Mouse (Mus musculus) megakaryocyte, embryonic 14.5 days (primary cell): ENCODE data around the gene Scaf8. TPM values are rescaled to one million over a fixed set of nuclear protein-coding genes. Genes with fewer than 3 reads are reported as not detected.
"Not testable (repeated sequence)": the region's sequence is repeated elsewhere in the genome, so short reads cannot be mapped to it uniquely, and the experiment has no call there.

Experiments used
- H3K27me3 ChIP-seq: replicated peaks from 2 replicates; pipeline ENCODE3; 2012; ENCODE audit warnings: inconsistent platforms
- H3K36me3 ChIP-seq: replicated peaks from 2 replicates; pipeline ENCODE3; 2012; ENCODE audit warnings: low read length, inconsistent platforms, mixed read lengths
- H3K4me1 ChIP-seq: 2 replicates; pipeline ENCODE4 v1.6.1; 2012; ENCODE audit warnings: inconsistent platforms
- H3K4me3 ChIP-seq: replicated peaks from 2 replicates; pipeline ENCODE3; 2012; ENCODE audit warnings: moderate library complexity, mild to moderate bottlenecking, inconsistent platforms
- H3K9me3 ChIP-seq: 2 replicates; pipeline ENCODE4 v1.6.1; 2012; ENCODE audit warnings: inconsistent platforms
- FLI1 ChIP-seq: IDR thresholded peaks from 2 replicates; pipeline ENCODE4 v1.6.1; 2012; ENCODE audit warnings: low read length, inconsistent platforms, mixed read lengths
- GATA1 ChIP-seq: IDR thresholded peaks from 3 replicates; pipeline ENCODE4 v1.6.1; 2012; ENCODE audit warnings: mixed read lengths, low read length, inconsistent platforms, borderline replicate concordance
- polyA plus RNA-seq: library from polyadenylated mRNA; stranded (reverse); fragments of >175 nt; gene quantifications from 2 replicates; pipeline ENCODE4 v1.2.3, GENCODE M21; 2012; ENCODE audit warnings: low replicate concordance; ENCODE audit not compliant: insufficient read depth

Scaf8 gene
- polyA plus RNA-seq, 1 experiment = 4.5 TPM

GRCm38 (mm10) chr17:3157016-3157415 lies 42.2 kb downstream of the Scaf8 start:
- H3K36me3 ChIP-seq = peaks cover 81% of the 10 kb centered on the region
- TF ChIP-seq GATA1 = no peak
- TF ChIP-seq FLI1 = no peak

GRCm38 (mm10) chr17:3162905-3163304 lies 48.1 kb downstream of the Scaf8 start:
- H3K4me3 ChIP-seq = no peak overlapping the region
- H3K27me3 ChIP-seq = no peaks in the 10 kb centered on the region
- H3K9me3 ChIP-seq = no peaks in the 10 kb centered on the region
- TF ChIP-seq FLI1 (no peak), GATA1 (no peak)
- peaks cover 4% of the 10 kb centered on the region for H3K4me1 ChIP-seq
- peaks cover 81% of the 10 kb centered on the region for H3K36me3 ChIP-seq

More at GRCm38 (mm10) chr17:3157016-3157415, 42.2 kb downstream of the Scaf8 start:
- no peak overlapping the region for H3K4me3 ChIP-seq
- H3K9me3 ChIP-seq = no peaks in the 10 kb centered on the region
- H3K27me3 ChIP-seq = no peaks in the 10 kb centered on the region
- H3K4me1 ChIP-seq = peaks cover 45% of the 10 kb centered on the region

- H3K27me3 ChIP-seq, H3K4me3 ChIP-seq, H3K9me3 ChIP-seq: not testable (repeated sequence)
- peaks cover 56% of the 10 kb centered on the region for H3K36me3 ChIP-seq
- peaks cover 41% of the 10 kb centered on the region for H3K4me1 ChIP-seq
These were observed 65.7 kb downstream of the Scaf8 start for GRCm38 (mm10) chr17:3180425-3180945.

- not testable (repeated sequence) for H3K9me3 ChIP-seq, H3K4me3 ChIP-seq, H3K27me3 ChIP-seq
- H3K36me3 ChIP-seq = peaks cover 78% of the 10 kb centered on the region
- peaks cover 47% of the 10 kb centered on the region for H3K4me1 ChIP-seq
These were observed 80.7 kb downstream of the Scaf8 start for GRCm38 (mm10) chr17:3195483-3195882.

GRCm38 (mm10) chr17:3200328-3200727 lies 85.6 kb downstream of the Scaf8 start:
- peaks cover 89% of the 10 kb centered on the region for H3K36me3 ChIP-seq
- no peak overlapping the region for H3K4me3 ChIP-seq
- H3K4me1 ChIP-seq = peaks cover 43% of the 10 kb centered on the region
- H3K9me3 ChIP-seq = no peaks in the 10 kb centered on the region
- TF ChIP-seq FLI1 (no peak), GATA1 (no peak)
- H3K27me3 ChIP-seq = no peaks in the 10 kb centered on the region

- H3K36me3 ChIP-seq = peaks cover 90% of the 10 kb centered on the region
- H3K27me3 ChIP-seq = no peaks in the 10 kb centered on the region
- no peak overlapping the region for H3K4me3 ChIP-seq
- peaks cover 69% of the 10 kb centered on the region for H3K4me1 ChIP-seq
- TF ChIP-seq GATA1 (no peak), FLI1 (no peak)
- no peaks in the 10 kb centered on the region for H3K9me3 ChIP-seq
These were observed 89.1 kb downstream of the Scaf8 start for GRCm38 (mm10) chr17:3203916-3204315.

- Histone ChIP-seq H3K4me3 (peak overlapping the region; percentile 28), H3K9me3 (no peaks in the 10 kb centered on the region), H3K36me3 (peaks cover 90% of the 10 kb centered on the region), H3K27me3 (no peaks in the 10 kb centered on the region), H3K4me1 (peaks cover 74% of the 10 kb centered on the region)
- TF ChIP-seq FLI1 = no peak
- TF ChIP-seq GATA1 = no peak
These were observed 90.1 kb downstream of the Scaf8 start for GRCm38 (mm10) chr17:3204826-3205405.

- H3K36me3 ChIP-seq = peaks cover 90% of the 10 kb centered on the region
- H3K4me1 ChIP-seq = peaks cover 74% of the 10 kb centered on the region
These were observed 92.0 kb downstream of the Scaf8 start for GRCm38 (mm10) chr17:3206527-3207398.

GRCm38 (mm10) chr17:3207529-3208240 lies 92.9 kb downstream of the Scaf8 start:
- no peaks in the 10 kb centered on the region for H3K9me3 ChIP-seq
- peaks cover 82% of the 10 kb centered on the region for H3K4me1 ChIP-seq
- peaks cover 89% of the 10 kb centered on the region for H3K36me3 ChIP-seq
- H3K4me3 ChIP-seq = no peak overlapping the region
- H3K27me3 ChIP-seq = no peaks in the 10 kb centered on the region
- TF ChIP-seq FLI1 = no peak

More at GRCm38 (mm10) chr17:3206527-3207398, 92.0 kb downstream of the Scaf8 start:
- Histone ChIP-seq H3K9me3 (no peaks in the 10 kb centered on the region), H3K27me3 (no peaks in the 10 kb centered on the region), H3K4me3 (peak overlapping the region; percentile 57)
- TF ChIP-seq GATA1 (no peak), FLI1 (no peak)

- Histone ChIP-seq H3K9me3 (no peaks in the 10 kb centered on the region), H3K4me1 (peaks cover 83% of the 10 kb centered on the region), H3K36me3 (peaks cover 89% of the 10 kb centered on the region), H3K4me3 (no peak overlapping the region), H3K27me3 (no peaks in the 10 kb centered on the region)
- TF ChIP-seq GATA1 = no peak
- no peak for TF ChIP-seq FLI1
These were observed 93.7 kb downstream of the Scaf8 start for GRCm38 (mm10) chr17:3208471-3208870.
